Mouse (Mus musculus) kidney, postnatal 0 days (tissue): ENCODE measurements around the gene A430005L14Rik. TPM values are rescaled to one million over a fixed set of nuclear protein-coding genes. Genes with fewer than 3 reads are reported as not detected.

ENCODE experiments used
- ATAC-seq: fragments of 200-750 bp; cut with Nextera tagmentation; replicated peaks from 2 replicates; pipeline ENCODE4 v1.8.0; 2017; ENCODE audit warnings: low read depth, moderate number of reproducible peaks, moderate TSS enrichment, moderate library complexity; ENCODE audit not compliant: low FRiP score
- DNase-seq: peaks from one replicate; pipeline ENCODE4 v3.0.0-alpha.2; 2016; ENCODE audit warnings: low spot score
- H3K27ac ChIP-seq: fragments of 300-500 bp; sonication (generic); 2 replicates; pipeline ENCODE4 v1.5.1; 2014; ENCODE audit warnings: mild to moderate bottlenecking
- H3K27me3 ChIP-seq: fragments of 300-500 bp; sonication (generic); 2 replicates; pipeline ENCODE4 v1.6.1; 2014; ENCODE audit warnings: low read length, mixed read lengths; ENCODE audit not compliant: insufficient read depth
- H3K36me3 ChIP-seq: fragments of 300-500 bp; sonication (generic); 2 replicates; pipeline ENCODE4 v1.6.1; 2014; ENCODE audit warnings: low read length, mixed read lengths; ENCODE audit not compliant: insufficient read depth
- H3K4me1 ChIP-seq: fragments of 300-500 bp; sonication (generic); replicated peaks from 2 replicates; pipeline ENCODE4 v1.6.1; 2014; ENCODE audit warnings: antibody characterized with exemption, low read length, mixed read lengths; ENCODE audit not compliant: insufficient read depth
- H3K4me2 ChIP-seq: fragments of 300-500 bp; sonication (generic); 2 replicates; pipeline ENCODE4 v1.6.1; 2014; ENCODE audit warnings: mild to moderate bottlenecking, low read length, moderate library complexity, mixed read lengths
- H3K4me3 ChIP-seq: fragments of 300-500 bp; sonication (generic); replicated peaks from 2 replicates; pipeline ENCODE4 v1.5.1; 2014; ENCODE audit warnings: low read depth, low read length
- H3K9ac ChIP-seq: fragments of 300-500 bp; sonication (generic); 2 replicates; pipeline ENCODE4 v1.6.1; 2014; ENCODE audit warnings: low read depth, low read length
- H3K9me3 ChIP-seq: fragments of 300-500 bp; sonication (generic); replicated peaks from 2 replicates; pipeline ENCODE4 v1.6.1; 2016; ENCODE audit warnings: low read length, inconsistent platforms, mixed read lengths
- CTCF ChIP-seq: IDR thresholded peaks from 2 replicates; pipeline ENCODE4 v1.5.1; 2016; ENCODE audit warnings: antibody characterized with exemption, low read depth, mild to moderate bottlenecking, moderate library complexity
- WGBS: fragments of 180-500 bp; shearing (Covaris S2); extraction: QIAGEN DNeasy Blood & Tissue Kit; methylation state at CpG from one replicate; pipeline ENCODE4 v1.1.7; 2014; 5-methylcytosine and 5-hydroxymethylcytosine counted together
- polyA plus RNA-seq: library from polyadenylated mRNA; unstranded; fragments of >200 nt; fragmentation: Nextera tagmentation; extraction: Ambion mirVana; gene quantifications from 2 replicates; pipeline ENCODE4 v1.2.1, GENCODE M21; 2015

The A430005L14Rik gene
- polyA plus RNA-seq, 1 experiment from 2014 or later, result 94.8 TPM

DNA sequence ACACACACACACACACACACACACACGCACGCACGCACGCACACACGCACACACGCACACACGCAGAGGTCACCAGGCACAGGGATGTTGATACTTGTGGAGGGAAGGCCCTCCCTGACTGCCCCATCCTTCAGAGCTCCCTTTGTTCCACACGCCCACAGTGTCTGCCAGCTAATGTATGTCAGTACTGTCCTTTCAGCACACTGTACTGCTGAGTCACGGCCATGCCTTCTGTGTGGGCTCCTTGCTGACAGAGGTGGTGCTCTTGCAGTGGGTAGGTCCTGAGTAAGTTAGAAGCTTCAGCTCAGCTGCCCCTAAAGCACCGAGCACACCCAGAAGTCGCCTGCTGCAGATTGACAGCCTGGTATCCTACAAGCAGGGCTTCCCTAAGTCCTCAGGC is 23.4 kb downstream of the A430005L14Rik start:
- peaks cover 46% of the 10 kb centered on the region for H3K36me3 ChIP-seq
- 94% methylated on average over 11 of the region's 11 CpGs for WGBS

GRCm38 (mm10) chr4:153992715-153993114 is 35.7 kb downstream of the A430005L14Rik start:
- H3K4me2 ChIP-seq, result no peak overlapping the region
- no peak overlapping the region for H3K27ac ChIP-seq
- no peaks in the 10 kb centered on the region for H3K27me3 ChIP-seq
- no peaks in the 10 kb centered on the region for H3K9me3 ChIP-seq
- TF ChIP-seq CTCF, result no peak
- 90% methylated on average over 10 of the region's 10 CpGs for WGBS
- DNase-seq (no peak), ATAC-seq (no peak)
- no peak overlapping the region for H3K9ac ChIP-seq
- H3K4me3 ChIP-seq, result no peak overlapping the region
- H3K36me3 ChIP-seq, result peaks cover 76% of the 10 kb centered on the region
- H3K4me1 ChIP-seq, result no peaks in the 10 kb centered on the region

More for the DNA sequence above, 23.4 kb downstream of the A430005L14Rik start:
- H3K4me3 ChIP-seq, result no peak overlapping the region
- H3K4me2 ChIP-seq, result no peak overlapping the region
- DNase-seq (no peak), ATAC-seq (no peak)
- TF ChIP-seq CTCF, result no peak
- no peaks in the 10 kb centered on the region for H3K27me3 ChIP-seq
- H3K4me1 ChIP-seq, result peaks cover 4% of the 10 kb centered on the region
- H3K27ac ChIP-seq, result no peak overlapping the region
- no peak overlapping the region for H3K9ac ChIP-seq
- no peaks in the 10 kb centered on the region for H3K9me3 ChIP-seq

DNA sequence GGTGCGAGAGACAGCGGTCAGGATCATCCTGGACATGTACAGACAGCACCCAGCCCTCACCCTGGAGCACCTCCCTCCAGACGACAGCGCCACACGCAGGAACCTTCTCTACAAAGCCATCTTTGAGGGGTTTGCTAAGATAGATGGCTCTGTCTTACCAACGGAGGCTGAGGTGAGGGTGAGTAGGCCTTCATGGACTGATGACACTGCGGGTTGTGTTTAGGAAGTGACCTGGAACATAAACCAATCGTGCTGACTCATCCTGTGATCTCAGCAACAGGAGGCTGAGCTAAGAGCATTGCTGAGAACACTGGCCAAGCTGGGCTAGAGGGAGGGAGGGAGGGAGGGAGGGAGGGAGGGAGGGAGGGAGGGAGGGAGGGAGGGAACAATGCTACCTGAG is 36.5 kb downstream of the A430005L14Rik start:
- no peak overlapping the region for H3K4me3 ChIP-seq
- H3K9ac ChIP-seq, result no peak overlapping the region
- no peak overlapping the region for H3K27ac ChIP-seq
- no peak for TF ChIP-seq CTCF
- no peak for ATAC-seq
- WGBS, result 86% methylated on average over 8 of the region's 8 CpGs
- peaks cover 76% of the 10 kb centered on the region for H3K36me3 ChIP-seq
- H3K4me2 ChIP-seq, result no peak overlapping the region
- no peaks in the 10 kb centered on the region for H3K4me1 ChIP-seq
- no peak for DNase-seq
- no peaks in the 10 kb centered on the region for H3K27me3 ChIP-seq
- no peaks in the 10 kb centered on the region for H3K9me3 ChIP-seq

DNA sequence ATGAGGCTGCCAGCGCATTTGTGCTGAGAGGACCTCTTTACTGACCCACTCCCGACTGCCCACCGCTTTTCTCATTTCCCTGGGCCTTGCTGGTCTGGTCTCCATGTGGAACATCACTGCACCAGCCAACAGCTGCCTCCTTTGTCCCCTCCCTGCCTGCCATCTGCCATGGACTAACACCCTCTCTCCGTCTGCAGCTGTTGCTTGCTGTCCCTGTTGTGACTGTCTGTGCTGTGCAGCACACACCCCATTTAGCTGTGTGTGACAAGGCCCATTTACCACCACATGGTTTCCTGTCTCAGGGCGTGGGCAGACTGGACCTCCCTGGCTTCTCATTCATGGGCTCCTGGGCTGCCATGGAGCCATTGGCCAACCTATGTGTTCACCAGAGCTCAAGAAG is 48.5 kb downstream of the A430005L14Rik start:
- H3K36me3 ChIP-seq, result peaks cover 22% of the 10 kb centered on the region
- TF ChIP-seq CTCF, result no peak
- DNase-seq (no peak), ATAC-seq (no peak)
- no peaks in the 10 kb centered on the region for H3K27me3 ChIP-seq
- no peaks in the 10 kb centered on the region for H3K9me3 ChIP-seq
- no peak overlapping the region for H3K27ac ChIP-seq
- no peaks in the 10 kb centered on the region for H3K4me1 ChIP-seq
- H3K9ac ChIP-seq, result no peak overlapping the region
- no peak overlapping the region for H3K4me3 ChIP-seq
- WGBS, result 90% methylated on average over 5 of the region's 5 CpGs
- H3K4me2 ChIP-seq, result no peak overlapping the region

DNA sequence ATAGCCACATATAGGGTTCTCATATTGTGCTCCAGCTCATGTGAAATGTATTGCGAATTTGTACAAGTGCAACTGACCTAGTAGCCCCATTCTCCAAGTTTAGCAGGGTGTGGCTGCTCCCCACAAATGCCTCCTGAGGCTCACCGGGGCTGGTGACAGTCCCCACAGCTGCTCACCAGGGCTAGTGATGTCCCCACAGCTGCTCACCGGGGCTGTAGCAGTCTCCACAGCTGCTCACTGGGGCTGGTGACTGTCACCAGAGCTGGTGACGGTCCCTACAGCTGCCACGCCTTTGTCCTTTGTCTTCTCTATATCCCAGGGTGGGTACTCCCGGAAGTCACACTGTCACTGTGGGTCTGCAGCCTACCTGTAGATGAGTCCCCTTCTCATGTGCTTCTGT is 49.2 kb downstream of the A430005L14Rik start:
- H3K4me1 ChIP-seq, result no peaks in the 10 kb centered on the region
- no peak for TF ChIP-seq CTCF
- no peak overlapping the region for H3K27ac ChIP-seq
- no peak overlapping the region for H3K4me3 ChIP-seq
- no peaks in the 10 kb centered on the region for H3K9me3 ChIP-seq
- no peak for ATAC-seq
- no peaks in the 10 kb centered on the region for H3K27me3 ChIP-seq
- H3K4me2 ChIP-seq, result no peak overlapping the region
- no peak for DNase-seq
- H3K9ac ChIP-seq, result no peak overlapping the region
- 94% methylated on average over 6 of the region's 6 CpGs for whole genome bisulfite sequencing
- H3K36me3 ChIP-seq, result peaks cover 22% of the 10 kb centered on the region

DNA sequence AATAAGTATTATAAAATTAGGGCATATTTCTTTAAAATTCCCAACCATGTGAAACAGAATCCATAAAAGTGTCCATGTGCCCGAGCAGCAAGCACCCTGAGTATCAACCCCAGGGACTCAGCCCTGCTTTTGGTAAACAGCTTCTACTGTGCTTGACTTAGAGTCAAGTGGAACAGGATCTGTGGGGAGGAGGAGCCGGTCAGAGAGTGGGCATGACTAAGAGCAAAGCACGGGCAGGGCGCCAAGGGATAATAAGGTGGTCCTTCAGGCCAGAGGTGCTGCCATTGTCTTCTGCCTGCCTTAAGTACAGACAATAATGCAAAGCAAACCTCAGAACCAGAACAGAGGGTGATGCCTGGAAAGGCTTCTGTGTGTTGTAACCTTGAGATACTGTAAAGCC is 50.7 kb downstream of the A430005L14Rik start:
- no peak for DNase-seq
- H3K9me3 ChIP-seq, result no peaks in the 10 kb centered on the region
- H3K36me3 ChIP-seq, result peaks cover 15% of the 10 kb centered on the region
- WGBS, result 62% methylated on average over 4 of the region's 4 CpGs
- no peak for TF ChIP-seq CTCF
- ATAC-seq, result no peak
- no peaks in the 10 kb centered on the region for H3K27me3 ChIP-seq
- H3K4me3 ChIP-seq, result no peak overlapping the region
- no peak overlapping the region for H3K4me2 ChIP-seq
- H3K4me1 ChIP-seq, result peaks cover 2% of the 10 kb centered on the region
- no peak overlapping the region for H3K9ac ChIP-seq
- H3K27ac ChIP-seq, result no peak overlapping the region

- DNase-seq (no peak), ATAC-seq (peak; percentile 61)
- H3K36me3 ChIP-seq, result peaks cover 7% of the 10 kb centered on the region; the same call in 1 of the 2 replicates
- H3K4me2 ChIP-seq, result peak overlapping the region; percentile 98
- TF ChIP-seq CTCF, result no peak
- H3K27ac ChIP-seq, result peak overlapping the region; percentile 31; the same call in 1 of the 2 replicates
- peaks cover 11% of the 10 kb centered on the region for H3K4me1 ChIP-seq
- no peaks in the 10 kb centered on the region for H3K9me3 ChIP-seq
- peak overlapping the region; percentile 97 for H3K9ac ChIP-seq
- H3K4me3 ChIP-seq, result peak overlapping the region; percentile 99
- WGBS, result 26% methylated on average over 13 of the region's 13 CpGs
- H3K27me3 ChIP-seq, result no peaks in the 10 kb centered on the region
Measured at GRCm38 (mm10) chr4:154010907-154011645, 54.0 kb downstream of the A430005L14Rik start.

Other genes with a start within 250 kb of the A430005L14Rik start
- 9.7 and 10.7 TPM in 2 replicates for gene Dffb, start 17.9 kb downstream of the A430005L14Rik start, polyA plus RNA-seq
- 8.7 and 10.9 TPM in 2 replicates for gene Cep104, start 18.0 kb downstream of the A430005L14Rik start, polyA plus RNA-seq
- gene Lrrc47, start 54.5 kb downstream of the A430005L14Rik start, polyA plus RNA-seq, result 20.3 and 22.7 TPM in 2 replicates
- gene Smim1, start 69.0 kb downstream of the A430005L14Rik start, polyA plus RNA-seq, result 98.9 and 100.0 TPM in 2 replicates
- gene Ccdc27, start 85.4 kb downstream of the A430005L14Rik start, polyA plus RNA-seq, result 0.05 and 0.08 TPM in 2 replicates
- 0.25 and 0.26 TPM in 2 replicates for gene Trp73, start 183.0 kb downstream of the A430005L14Rik start, polyA plus RNA-seq
- 28.5 and 31.8 TPM in 2 replicates for gene Wrap73, start 185.1 kb downstream of the A430005L14Rik start, polyA plus RNA-seq
- gene Tprgl, start 203.4 kb downstream of the A430005L14Rik start, polyA plus RNA-seq, result 154 and 172 TPM in 2 replicates
- 5.0 and 5.8 TPM in 2 replicates for gene Megf6, start 213.5 kb downstream of the A430005L14Rik start, polyA plus RNA-seq